Mouse (Mus musculus): ENCODE data around the gene Gm5797. TPM values are rescaled to one million over a fixed set of nuclear protein-coding genes. Genes with fewer than 3 reads are reported as not detected.

The Gm5797 gene
- not detected for polyA plus RNA-seq (2017; shearing (Covaris generic))

DNA sequence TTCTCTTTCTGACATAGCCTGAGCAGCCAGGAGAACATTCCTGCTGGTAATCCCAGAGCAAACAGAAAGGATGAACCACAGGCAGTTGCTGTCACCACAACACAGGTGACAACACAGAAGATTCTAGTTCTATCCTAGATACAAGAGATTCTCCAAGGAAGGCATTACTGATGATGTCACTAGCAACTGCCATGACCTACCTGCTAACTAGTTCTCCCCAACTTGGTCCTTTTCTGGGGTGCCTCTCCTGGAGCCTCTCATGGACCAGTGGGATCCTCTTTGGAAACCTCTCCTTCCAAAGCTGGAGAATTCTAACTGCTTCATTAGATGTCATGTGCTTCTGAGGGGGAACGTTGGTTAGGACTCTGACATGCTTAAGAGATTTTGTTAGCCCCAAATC is at the start of gene Gm5797:
TSS of gene Gm5797 (minus strand) at position 101 of the 400 bp plus-strand sequence.

GRCm38 (mm10) chr14:7365034-7365433 is 32.8 kb upstream of the Gm5797 start, which contains the start of gene Gm8374:
Gene Gm8374 (minus strand): TSS chr14:7365134.

GRCm38 (mm10) chr14:7314661-7315060 is 17.5 kb downstream of the Gm5797 start, which contains the start of gene Gm3739:
Gene Gm3739 (minus strand): TSS chr14:7315049.

Other genes starting within 250 kb of the Gm5797 start
- not detected for gene Gm3696, start 231.8 kb downstream of the Gm5797 start, polyA plus RNA-seq (2017; shearing (Covaris generic))
- gene Gm6676, start 207.0 kb downstream of the Gm5797 start, polyA plus RNA-seq (2017; shearing (Covaris generic)), result not detected
- 0.46 TPM for gene Gm3512, start 157.9 kb downstream of the Gm5797 start, polyA plus RNA-seq (2017; shearing (Covaris generic))
- gene Gm16434, start 137.9 kb downstream of the Gm5797 start, polyA plus RNA-seq (2017; shearing (Covaris generic)), result not detected
- gene Gm3727, start 67.7 kb downstream of the Gm5797 start, polyA plus RNA-seq (2017; shearing (Covaris generic)), result not detected
- not detected for gene Gm3739, start 17.3 kb downstream of the Gm5797 start, polyA plus RNA-seq (2017; shearing (Covaris generic))
- not detected for gene Gm8374, start 32.7 kb upstream of the Gm5797 start, polyA plus RNA-seq (2017; shearing (Covaris generic))
- not detected for gene Gm3755, start 118.5 kb upstream of the Gm5797 start, polyA plus RNA-seq (2017; shearing (Covaris generic))
- 0.39 TPM for gene Gm3752, start 151.4 kb upstream of the Gm5797 start, polyA plus RNA-seq (2017; shearing (Covaris generic))
- gene Gm3558, start 236.2 kb upstream of the Gm5797 start, polyA plus RNA-seq (2017; shearing (Covaris generic)), result not detected